Mouse (Mus musculus): ENCODE measurements around the gene Atp5d.

- TF ChIP-seq POLR2A (IDR thresholded peaks at IDR 0.05; ENCODE audit: borderline replicate concordance, extremely low read depth, insufficient read depth, insufficient read length, poor library complexity, severe bottlenecking) (no peak), CTCF (IDR thresholded peaks at IDR 0.05; ENCODE audit: borderline replicate concordance, extremely low read depth, insufficient read depth, insufficient read length) (no peak)
These were observed 30.8 kb upstream of the Atp5d start for GRCm38 (mm10) chr10:80107678-80108077.

Data from brain, embryonic 14.5 days (tissue).